Mouse (Mus musculus): ENCODE measurements around the gene Pitpnc1. TPM values are rescaled to one million over a fixed set of nuclear protein-coding genes. Genes with fewer than 3 reads are reported as not detected.

Gene Pitpnc1
- polyA plus RNA-seq, 1 experiment, result 14.0 TPM

- TF ChIP-seq POLR2A (IDR thresholded peaks at IDR 0.05; ENCODE audit: borderline replicate concordance, control insufficient read depth, low read depth, low read length), result no peak
- TF ChIP-seq CTCF (IDR thresholded peaks at IDR 0.05; ENCODE audit: control insufficient read depth, insufficient read depth, low read length), result no peak
- Histone ChIP-seq H3K27ac (ENCODE audit: control insufficient read depth, insufficient read depth, low read depth, low read length, poor library complexity) (no peak overlapping the region), H3K4me3 (replicated peaks; ENCODE audit: control insufficient read depth, low read depth, low read length) (no peak overlapping the region), H3K4me1 (ENCODE audit: control insufficient read depth, insufficient read depth, low read length) (peaks cover 3% of the 10 kb centered on the region)
- WGBS, result 69% methylated on average over 7 of the region's 7 CpGs
Measured at GRCm38 (mm10) chr11:107339224-107339805, 131.2 kb downstream of the Pitpnc1 start.

- Histone ChIP-seq H3K4me3 (replicated peaks; ENCODE audit: control insufficient read depth, low read depth, low read length) (no peak overlapping the region), H3K4me1 (ENCODE audit: control insufficient read depth, insufficient read depth, low read length) (peaks cover 3% of the 10 kb centered on the region), H3K27ac (ENCODE audit: control insufficient read depth, insufficient read depth, low read depth, low read length, poor library complexity) (no peak overlapping the region)
- 90% methylated on average over 18 of the region's 18 CpGs for WGBS
- no peak for TF ChIP-seq POLR2A (IDR thresholded peaks at IDR 0.05; ENCODE audit: borderline replicate concordance, control insufficient read depth, low read depth, low read length)
- TF ChIP-seq CTCF (IDR thresholded peaks at IDR 0.05; ENCODE audit: control insufficient read depth, insufficient read depth, low read length), result no peak
Measured at GRCm38 (mm10) chr11:107337391-107338148, 132.9 kb downstream of the Pitpnc1 start.

GRCm38 (mm10) chr11:107335756-107336155 lies 134.7 kb downstream of the Pitpnc1 start:
- no peak overlapping the region for H3K27ac ChIP-seq (ENCODE audit: control insufficient read depth, insufficient read depth, low read depth, low read length, poor library complexity)
- H3K4me1 ChIP-seq (ENCODE audit: control insufficient read depth, insufficient read depth, low read length), result peaks cover 3% of the 10 kb centered on the region
- H3K4me3 ChIP-seq (replicated peaks; ENCODE audit: control insufficient read depth, low read depth, low read length), result no peak overlapping the region
- TF ChIP-seq CTCF (IDR thresholded peaks at IDR 0.05; ENCODE audit: control insufficient read depth, insufficient read depth, low read length) (no peak), POLR2A (IDR thresholded peaks at IDR 0.05; ENCODE audit: borderline replicate concordance, control insufficient read depth, low read depth, low read length) (no peak)
- 93% methylated on average over 11 of the region's 11 CpGs for WGBS

- peaks cover 2% of the 10 kb centered on the region for H3K4me1 ChIP-seq (ENCODE audit: control insufficient read depth, insufficient read depth, low read length)
- H3K4me3 ChIP-seq (replicated peaks; ENCODE audit: control insufficient read depth, low read depth, low read length), result no peak overlapping the region
- H3K27ac ChIP-seq (ENCODE audit: control insufficient read depth, insufficient read depth, low read depth, low read length, poor library complexity), result no peak overlapping the region
- 87% methylated on average over 15 of the region's 15 CpGs for WGBS
- TF ChIP-seq CTCF (IDR thresholded peaks at IDR 0.05; ENCODE audit: control insufficient read depth, insufficient read depth, low read length), result no peak
- no peak for TF ChIP-seq POLR2A (IDR thresholded peaks at IDR 0.05; ENCODE audit: borderline replicate concordance, control insufficient read depth, low read depth, low read length)
Measured at GRCm38 (mm10) chr11:107334849-107335484, 135.5 kb downstream of the Pitpnc1 start.

GRCm38 (mm10) chr11:107332905-107333304 lies 137.6 kb downstream of the Pitpnc1 start:
- WGBS, result 90% methylated on average over 3 of the region's 3 CpGs

GRCm38 (mm10) chr11:107332332-107332731 lies 138.2 kb downstream of the Pitpnc1 start:
- no peaks in the 10 kb centered on the region for H3K4me1 ChIP-seq (ENCODE audit: control insufficient read depth, insufficient read depth, low read length)
- 94% methylated on average over 13 of the region's 13 CpGs for WGBS
- no peak overlapping the region for H3K4me3 ChIP-seq (replicated peaks; ENCODE audit: control insufficient read depth, low read depth, low read length)
- H3K27ac ChIP-seq (ENCODE audit: control insufficient read depth, insufficient read depth, low read depth, low read length, poor library complexity), result no peak overlapping the region
- TF ChIP-seq CTCF (IDR thresholded peaks at IDR 0.05; ENCODE audit: control insufficient read depth, insufficient read depth, low read length), result no peak
- TF ChIP-seq POLR2A (IDR thresholded peaks at IDR 0.05; ENCODE audit: borderline replicate concordance, control insufficient read depth, low read depth, low read length), result no peak

More at GRCm38 (mm10) chr11:107332905-107333304, 137.6 kb downstream of the Pitpnc1 start:
- Histone ChIP-seq H3K4me1 (ENCODE audit: control insufficient read depth, insufficient read depth, low read length) (no peaks in the 10 kb centered on the region), H3K27ac (ENCODE audit: control insufficient read depth, insufficient read depth, low read depth, low read length, poor library complexity) (no peak overlapping the region), H3K4me3 (replicated peaks; ENCODE audit: control insufficient read depth, low read depth, low read length) (no peak overlapping the region)
- TF ChIP-seq CTCF (IDR thresholded peaks at IDR 0.05; ENCODE audit: control insufficient read depth, insufficient read depth, low read length), result peak; percentile 35; the same call in 1 of the 2 replicates
- TF ChIP-seq POLR2A (IDR thresholded peaks at IDR 0.05; ENCODE audit: borderline replicate concordance, control insufficient read depth, low read depth, low read length), result no peak

- Histone ChIP-seq H3K4me1 (ENCODE audit: control insufficient read depth, insufficient read depth, low read length) (no peaks in the 10 kb centered on the region), H3K4me3 (replicated peaks; ENCODE audit: control insufficient read depth, low read depth, low read length) (no peak overlapping the region), H3K27ac (ENCODE audit: control insufficient read depth, insufficient read depth, low read depth, low read length, poor library complexity) (no peak overlapping the region)
- TF ChIP-seq POLR2A (IDR thresholded peaks at IDR 0.05; ENCODE audit: borderline replicate concordance, control insufficient read depth, low read depth, low read length), result no peak
- TF ChIP-seq CTCF (IDR thresholded peaks at IDR 0.05; ENCODE audit: control insufficient read depth, insufficient read depth, low read length), result no peak
- WGBS, result 84% methylated on average over 2 of the region's 2 CpGs
Measured at GRCm38 (mm10) chr11:107331425-107331824, 139.1 kb downstream of the Pitpnc1 start.

GRCm38 (mm10) chr11:107327326-107327725 lies 143.2 kb downstream of the Pitpnc1 start:
- no peak for TF ChIP-seq POLR2A (IDR thresholded peaks at IDR 0.05; ENCODE audit: borderline replicate concordance, control insufficient read depth, low read depth, low read length)
- TF ChIP-seq CTCF (IDR thresholded peaks at IDR 0.05; ENCODE audit: control insufficient read depth, insufficient read depth, low read length), result no peak
- no peak overlapping the region for H3K4me3 ChIP-seq (replicated peaks; ENCODE audit: control insufficient read depth, low read depth, low read length)
- 64% methylated on average over 10 of the region's 10 CpGs for WGBS
- H3K27ac ChIP-seq (ENCODE audit: control insufficient read depth, insufficient read depth, low read depth, low read length, poor library complexity), result no peak overlapping the region
- H3K4me1 ChIP-seq (ENCODE audit: control insufficient read depth, insufficient read depth, low read length), result no peaks in the 10 kb centered on the region

All from bone marrow, adult 2 months (tissue).